Comparison of ENCODE assay signal across 31 mouse cellular contexts in genomic region chr11:65861476-65861875, GRCm38 (mm10). TPM values are rescaled to one million over a fixed set of nuclear protein-coding genes. Genes with fewer than 3 reads are reported as not detected.
DNase-seq lines count a peak whose midpoint lies in the region; ATAC-seq lines count a peak whose summit lies in the region.
"Had no signal": no experiment of that assay in that cellular context is flagged by ENCODE, and none has a peak within 500 bp of the region (broad histone marks: within the 10 kb centered on the region; RNA-seq: fewer than 3 reads in every experiment).

No protein-coding gene starts in this region.

- 56% methylated on average over 4 of the region's 4 CpGs for WGBS in hindbrain, embryonic 13.5 days
- WGBS in hindbrain, embryonic 10.5 days = 70% methylated on average over 4 of the region's 4 CpGs
- 16% methylated on average over 4 of the region's 4 CpGs for WGBS in stomach, embryonic 14.5 days

- no peak overlapping the region for H3K9ac ChIP-seq in hindbrain, embryonic 13.5 days
- no peak overlapping the region for H3K9ac ChIP-seq in stomach, embryonic 14.5 days (replicated peaks; ENCODE audit: low read depth, low read length)
- H3K9ac ChIP-seq: embryonic facial prominence, embryonic 13.5 days; heart, embryonic 13.5 days; liver, embryonic 14.5 days; lung, embryonic 14.5 days; midbrain, embryonic 12.5 days; neural tube, embryonic 12.5 days had no signal

- no peaks in the 10 kb centered on the region for H3K27me3 ChIP-seq in hindbrain, embryonic 13.5 days
- no peaks in the 10 kb centered on the region for H3K27me3 ChIP-seq in hindbrain, embryonic 10.5 days (ENCODE audit: insufficient read depth, poor library complexity, severe bottlenecking)
- H3K27me3 ChIP-seq in stomach, embryonic 14.5 days (ENCODE audit: control insufficient read depth, insufficient read depth, low read length) = no peaks in the 10 kb centered on the region
- H3K27me3 ChIP-seq: embryonic facial prominence, embryonic 13.5 days; midbrain, embryonic 12.5 days; neural tube, embryonic 12.5 days had no signal

- H3K4me2 ChIP-seq in hindbrain, embryonic 13.5 days = no peak overlapping the region
- no peak overlapping the region for H3K4me2 ChIP-seq in stomach, embryonic 14.5 days (replicated peaks; ENCODE audit: low read depth, low read length)
- H3K4me2 ChIP-seq: embryonic facial prominence, embryonic 13.5 days; heart, embryonic 13.5 days; lung, embryonic 14.5 days; midbrain, embryonic 12.5 days; neural tube, embryonic 12.5 days had no signal

- H3K4me1 ChIP-seq in hindbrain, embryonic 13.5 days (replicated peaks) = no peaks in the 10 kb centered on the region
- H3K4me1 ChIP-seq in hindbrain, embryonic 10.5 days (replicated peaks) = no peaks in the 10 kb centered on the region
- H3K4me1 ChIP-seq in stomach, embryonic 14.5 days (ENCODE audit: control insufficient read depth, insufficient read depth, low read length) = 0 out of 2 replicates have a peak, but pooled peaks cover 5% of the 10 kb centered on the region
- H3K4me1 ChIP-seq: embryonic facial prominence, embryonic 13.5 days; heart, embryonic 13.5 days; neural tube, embryonic 12.5 days had no signal

- no peaks in the 10 kb centered on the region for H3K36me3 ChIP-seq in hindbrain, embryonic 13.5 days
- no peaks in the 10 kb centered on the region for H3K36me3 ChIP-seq in hindbrain, embryonic 10.5 days
- no peaks in the 10 kb centered on the region for H3K36me3 ChIP-seq in stomach, embryonic 14.5 days (ENCODE audit: control insufficient read depth, insufficient read depth, low read length)
- H3K36me3 ChIP-seq: embryonic facial prominence, embryonic 13.5 days; heart, embryonic 13.5 days; midbrain, embryonic 12.5 days; neural tube, embryonic 12.5 days had no signal

- no peaks in the 10 kb centered on the region for H3K9me3 ChIP-seq in hindbrain, embryonic 13.5 days
- no peaks in the 10 kb centered on the region for H3K9me3 ChIP-seq in hindbrain, embryonic 10.5 days
- H3K9me3 ChIP-seq in stomach, embryonic 14.5 days (ENCODE audit: control insufficient read depth, low read depth, low read length) = no peaks in the 10 kb centered on the region
- H3K9me3 ChIP-seq: embryonic facial prominence, embryonic 13.5 days; heart, embryonic 13.5 days; midbrain, embryonic 12.5 days; neural tube, embryonic 12.5 days had no signal

- no peak overlapping the region for H3K4me3 ChIP-seq in hindbrain, embryonic 13.5 days
- H3K4me3 ChIP-seq in hindbrain, embryonic 10.5 days = no peak overlapping the region
- no peak overlapping the region for H3K4me3 ChIP-seq in stomach, embryonic 14.5 days (ENCODE audit: low read depth, low read length)
- H3K4me3 ChIP-seq: embryonic facial prominence, embryonic 13.5 days; erythroblast, embryonic 14.5 days; heart, adult 2 months; heart, embryonic 13.5 days; midbrain, embryonic 12.5 days; myocyte; neural tube, embryonic 12.5 days had no signal

- H3K27ac ChIP-seq in hindbrain, embryonic 13.5 days = 0 out of 2 replicates have a peak overlapping the region, but pooled peaks have one; percentile 9
- no peak overlapping the region for H3K27ac ChIP-seq in hindbrain, embryonic 10.5 days
- no peak overlapping the region for H3K27ac ChIP-seq in stomach, embryonic 14.5 days (ENCODE audit: low read length)
- H3K27ac ChIP-seq: embryonic facial prominence, embryonic 13.5 days; heart, adult 2 months; heart, embryonic 13.5 days; kidney, postnatal 0 days; liver, embryonic 14.5 days; midbrain, embryonic 12.5 days; neural tube, embryonic 12.5 days had no signal

- DNase-seq in hindbrain, embryonic 10.5 days (ENCODE audit: low spot score) = no peak
- peak; percentile 47 for DNase-seq in retina, postnatal 1 day
- DNase-seq in retina, embryonic 14.5 days (ENCODE audit: low spot score) = no peak
- DNase-seq in spleen, adult 12 weeks (ENCODE audit: low spot score) = no peak
- DNase-seq in urinary bladder, adult 18-20 months (ENCODE audit: low spot score in 2 of 2) = no peak
- DNase-seq: adrenal gland, postnatal 10 days; cerebellum, adult 11 months; cerebellum, adult 9-11 months; heart, adult 2 months; heart, postnatal 10 days; kidney, adult 8-10 months; layer of hippocampus, adult 9-11 months; liver; lung, embryonic 14.5 days; lung, postnatal 14 days; thymus, adult 2 months; thymus, postnatal 36 days had no signal

- ATAC-seq in hindbrain, embryonic 13.5 days (ENCODE audit: low FRiP score) = no peak
- ATAC-seq in stomach, embryonic 14.5 days (ENCODE audit: insufficient number of reproducible peaks, insufficient read depth, low FRiP score, low read depth) = 0 out of 2 replicates have a peak, but pooled peaks have one; percentile 56
- ATAC-seq: forebrain, embryonic 16.5 days; hindbrain, embryonic 16.5 days; intestine, embryonic 16.5 days; Patski had no signal

RNA-seq across cellular contexts. Expression of gene Zkscan6, which starts 54.5 kb away (rescaled TPM):
- polyA plus RNA-seq in hindbrain, embryonic 13.5 days (2015; fragmentation: Nextera tagmentation; extraction: Ambion mirVana) = 19.8 and 21.7 TPM in 2 replicates
- 11.8 and 13.6 TPM in 2 replicates for polyA plus RNA-seq in hindbrain, embryonic 10.5 days (2016; fragmentation: Nextera tagmentation; extraction: Ambion mirVana)
- 14.4 and 15.3 TPM in 2 replicates for polyA plus RNA-seq in stomach, embryonic 14.5 days (2014; fragmentation: Nextera tagmentation; extraction: Ambion mirVana)
